Mouse (Mus musculus) gastrocnemius, adult 18-20 months (tissue): Measurements from ENCODE around the gene Mgat5. TPM values are rescaled to one million over a fixed set of nuclear protein-coding genes. Genes with fewer than 3 reads are reported as not detected.

Experiments used
- DNase-seq: peaks from one replicate; pipeline ENCODE4 v3.0.0; 2021; ENCODE audit warnings: low spot score
- long read RNA-seq, 2 experiments: library from polyadenylated mRNA; stranded (forward); transcript quantifications; one replicate each; pipeline ENCODE4 v2.0.0; 2021
- total RNA-seq, 2 experiments: library from RNA; stranded (reverse); gene quantifications; 2 replicates each; pipeline ENCODE4 v1.2.3; 2021

Mgat5 gene
- total RNA-seq, result 1 to 10 TPM in 1 of 2 experiments, under 1 TPM in 1; 0.78 to 1.4 TPM
- long read RNA-seq, experiment 1, partial matches to known transcripts, result 0 of 1 reads
- long read RNA-seq, experiment 1, other reads (novel, unspliced or antisense), result 1 of 1 reads
- long read RNA-seq, experiment 2, result 0 reads

- DNase-seq, result peak; percentile 86
Observed at GRCm38 (mm10) chr1:127204817-127205485, at the start of gene Mgat5. Gene Mgat5 (plus strand): TSS chr1:127205015.

GRCm38 (mm10) chr1:127160118-127160760, 44.6 kb upstream of the Mgat5 start:
- no peak for DNase-seq

GRCm38 (mm10) chr1:127164589-127165160, 40.1 kb upstream of the Mgat5 start:
- no peak for DNase-seq

- no peak for DNase-seq
Observed at GRCm38 (mm10) chr1:127166521-127166920, 38.3 kb upstream of the Mgat5 start.

- DNase-seq, result no peak
Observed at GRCm38 (mm10) chr1:127167586-127167985, 37.2 kb upstream of the Mgat5 start.

- no peak for DNase-seq
Observed at GRCm38 (mm10) chr1:127168205-127168604, 36.6 kb upstream of the Mgat5 start.

- DNase-seq, result no peak
Observed at GRCm38 (mm10) chr1:127169516-127169915, 35.3 kb upstream of the Mgat5 start.

- no peak for DNase-seq
Observed at GRCm38 (mm10) chr1:127171361-127171760, 33.5 kb upstream of the Mgat5 start.

GRCm38 (mm10) chr1:127173448-127173847, 31.4 kb upstream of the Mgat5 start:
- DNase-seq, result no peak

- no peak for DNase-seq
Observed at GRCm38 (mm10) chr1:127192396-127192795, 12.4 kb upstream of the Mgat5 start.

GRCm38 (mm10) chr1:127199186-127199585, 5.6 kb upstream of the Mgat5 start:
- no peak for DNase-seq

GRCm38 (mm10) chr1:127202360-127202759, 2.5 kb upstream of the Mgat5 start:
- DNase-seq, result no peak

GRCm38 (mm10) chr1:127203231-127203764, 1.5 kb upstream of the Mgat5 start:
- DNase-seq, result peak; percentile 44

- DNase-seq, result no peak
Observed at GRCm38 (mm10) chr1:127205501-127206019, 745 bp downstream of the Mgat5 start.

- DNase-seq, result peak; percentile 10
Observed at GRCm38 (mm10) chr1:127206020-127206641, 1.3 kb downstream of the Mgat5 start.

- DNase-seq, result no peak
Observed at GRCm38 (mm10) chr1:127206881-127207555, 2.2 kb downstream of the Mgat5 start.

GRCm38 (mm10) chr1:127208167-127208566, 3.4 kb downstream of the Mgat5 start:
- DNase-seq, result no peak

- no peak for DNase-seq
Observed at GRCm38 (mm10) chr1:127212812-127213211, 8.0 kb downstream of the Mgat5 start.

GRCm38 (mm10) chr1:127213434-127213833, 8.6 kb downstream of the Mgat5 start:
- no peak for DNase-seq

GRCm38 (mm10) chr1:127214585-127215232, 9.9 kb downstream of the Mgat5 start:
- no peak for DNase-seq
